Mouse (Mus musculus) gastrocnemius, adult 2 months (tissue): Measurements from ENCODE around the gene Celsr1. TPM values are rescaled to one million over a fixed set of nuclear protein-coding genes. Genes with fewer than 3 reads are reported as not detected.
A peak's percentile ranks its signal among the peaks of the same experiment; 100 is the strongest.

ENCODE experiments used
- DNase-seq: peaks from one replicate; pipeline ENCODE4 v3.0.0; 2022
- H3K27ac ChIP-seq: fragments of 200-600 bp; 2 replicates; pipeline ENCODE4 v1.8.1; 2022; ENCODE audit warnings: mild to moderate bottlenecking
- H3K4me3 ChIP-seq: fragments of 200-600 bp; 2 replicates; pipeline ENCODE4 v1.8.1; 2022; ENCODE audit warnings: mild to moderate bottlenecking, moderate library complexity
- CTCF ChIP-seq: fragments of 200-600 bp; IDR thresholded peaks from 2 replicates; pipeline ENCODE4 v1.8.1; 2022; ENCODE audit warnings: antibody characterized with exemption, mild to moderate bottlenecking, moderate library complexity
- intact Hi-C: fragments of 180-260 bp; cut with DNase I; formaldehyde crosslinking; loops from one replicate; pipeline ENCODE4 v1.15.1; 2025
- total RNA-seq, 2 experiments: library from RNA; stranded (reverse); gene quantifications; 2 replicates each; pipeline ENCODE4 v1.2.3; 2021

The Celsr1 gene
- total RNA-seq, 2 experiments from 2014 or later: 0.13 to 0.28 TPM

DNA sequence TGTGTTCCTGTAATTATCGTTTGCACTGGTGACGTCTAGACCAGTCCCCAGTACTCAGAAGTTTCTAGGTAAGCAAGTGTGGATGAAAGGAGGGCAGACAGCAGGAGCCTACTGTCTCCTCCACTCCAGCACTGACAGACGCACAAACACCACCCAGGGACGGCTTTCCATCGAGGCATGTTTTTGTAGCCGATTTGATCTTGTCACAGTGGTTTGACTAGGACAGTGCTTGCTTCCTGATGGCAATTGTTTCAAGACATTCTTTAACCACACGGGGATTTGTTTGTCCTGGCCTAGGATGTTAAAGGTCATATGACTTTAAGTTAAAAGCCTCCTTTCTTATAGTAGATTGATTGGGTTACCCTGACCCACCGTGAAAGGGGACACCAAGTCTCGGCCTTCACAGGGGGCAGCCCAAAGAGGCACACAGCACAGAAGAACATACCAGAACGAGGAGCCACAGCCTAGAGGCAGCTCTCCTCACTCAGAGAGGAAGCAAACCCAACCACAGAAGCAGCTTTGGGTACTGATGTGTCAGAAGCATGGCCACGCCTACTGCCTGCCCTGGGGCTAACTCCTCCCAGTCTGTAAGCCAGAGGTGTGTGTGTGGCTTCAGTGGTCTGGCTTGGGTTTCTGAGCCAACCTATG lies 51.7 kb downstream of the Celsr1 start:
- no peak overlapping the region for H3K27ac ChIP-seq
- intact Hi-C loops: loop anchor here (2.0 kb wide), 1 partner anchor 35 kb away; no protein-coding TSS in a partner anchor
- no peak overlapping the region for H3K4me3 ChIP-seq
- no peak for DNase-seq
- TF ChIP-seq CTCF: no peak

DNA sequence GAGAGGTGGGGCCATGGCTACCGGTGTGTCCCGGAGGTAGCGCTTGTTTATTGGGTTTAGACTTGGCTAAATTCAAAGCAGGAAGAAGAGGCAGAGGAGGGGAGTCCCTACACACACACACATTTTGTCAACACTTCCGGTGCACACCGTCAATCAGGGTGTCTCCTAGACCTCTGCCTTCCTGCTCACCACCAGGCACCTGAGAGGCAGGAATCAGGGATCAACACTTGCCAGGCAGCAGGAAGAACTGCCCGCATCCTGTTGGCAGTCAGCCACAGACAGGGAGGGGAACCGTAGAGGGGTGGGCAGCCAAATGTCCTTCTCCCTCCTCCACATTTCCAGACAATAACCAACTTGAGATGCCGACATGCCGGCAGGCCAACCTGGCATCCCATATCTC lies 56.5 kb downstream of the Celsr1 start:
- no peak for TF ChIP-seq CTCF
- intact Hi-C loops: no loop called here
- no peak overlapping the region for H3K27ac ChIP-seq
- H3K4me3 ChIP-seq: no peak overlapping the region
- DNase-seq: no peak

DNA sequence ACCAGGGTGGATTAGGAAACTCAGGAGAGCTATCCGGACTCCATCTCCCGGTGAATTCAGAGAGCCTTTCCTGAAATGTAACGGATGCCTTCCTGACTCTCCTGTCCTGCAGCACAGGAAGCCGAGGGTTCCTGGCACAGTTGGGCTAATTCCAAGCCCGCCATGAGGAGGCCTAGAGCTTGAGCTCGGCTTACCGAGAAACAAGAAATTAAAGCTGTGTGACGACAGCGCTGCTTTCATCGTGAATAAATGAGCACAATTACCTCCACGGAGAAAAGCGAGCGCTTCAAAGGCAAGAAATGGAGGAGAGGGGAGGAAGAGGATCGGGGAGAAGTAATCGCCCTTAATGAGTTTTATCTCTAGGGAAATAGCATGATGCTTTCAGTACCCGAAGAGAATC lies 57.8 kb downstream of the Celsr1 start:
- DNase-seq: no peak
- no peak for TF ChIP-seq CTCF
- intact Hi-C loops: no loop called here
- Histone ChIP-seq H3K27ac (no peak overlapping the region), H3K4me3 (no peak overlapping the region)

DNA sequence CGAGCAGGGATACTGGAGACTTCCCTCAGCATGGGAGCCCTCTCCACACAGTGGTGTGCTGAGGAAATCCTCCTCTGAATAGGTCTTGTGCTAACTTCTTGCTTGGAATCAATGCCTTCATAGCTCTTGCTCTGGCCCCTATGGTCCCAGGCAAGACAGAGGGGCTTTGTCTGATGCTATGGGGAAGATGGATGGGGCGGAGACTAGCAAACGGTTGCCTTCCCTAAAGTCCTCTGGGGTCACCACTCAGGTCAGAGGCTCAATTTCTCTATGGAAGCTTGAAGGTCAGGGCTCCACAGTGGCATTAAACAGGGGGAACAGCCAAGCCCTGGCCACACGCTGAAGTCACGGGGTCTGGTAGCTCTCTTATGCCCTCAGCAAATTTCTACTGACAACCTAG lies 62.0 kb downstream of the Celsr1 start:
- intact Hi-C loops: no loop called here
- Histone ChIP-seq H3K27ac (no peak overlapping the region), H3K4me3 (no peak overlapping the region)
- no peak for DNase-seq
- no peak for TF ChIP-seq CTCF

DNA sequence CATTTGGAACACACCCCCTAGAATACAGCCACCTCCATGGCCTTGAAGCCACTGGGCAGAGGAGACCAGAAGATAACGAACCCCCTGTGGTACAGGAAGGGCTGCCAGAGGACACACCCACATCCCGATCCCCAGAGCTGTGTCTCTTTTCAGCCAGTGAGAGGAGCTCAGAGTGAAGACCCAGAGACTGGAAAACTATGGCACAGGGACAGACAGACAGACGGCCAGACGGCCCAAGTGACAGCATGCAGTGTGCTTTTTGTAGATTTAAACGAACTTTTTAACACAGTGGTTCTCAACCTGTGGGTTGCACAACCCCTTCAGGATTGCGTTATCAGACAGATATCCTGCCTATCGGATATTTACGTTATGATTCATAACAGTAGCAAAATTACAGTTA lies 63.1 kb downstream of the Celsr1 start:
- Histone ChIP-seq H3K27ac (no peak overlapping the region), H3K4me3 (no peak overlapping the region)
- TF ChIP-seq CTCF: no peak
- intact Hi-C loops: no loop called here
- no peak for DNase-seq

DNA sequence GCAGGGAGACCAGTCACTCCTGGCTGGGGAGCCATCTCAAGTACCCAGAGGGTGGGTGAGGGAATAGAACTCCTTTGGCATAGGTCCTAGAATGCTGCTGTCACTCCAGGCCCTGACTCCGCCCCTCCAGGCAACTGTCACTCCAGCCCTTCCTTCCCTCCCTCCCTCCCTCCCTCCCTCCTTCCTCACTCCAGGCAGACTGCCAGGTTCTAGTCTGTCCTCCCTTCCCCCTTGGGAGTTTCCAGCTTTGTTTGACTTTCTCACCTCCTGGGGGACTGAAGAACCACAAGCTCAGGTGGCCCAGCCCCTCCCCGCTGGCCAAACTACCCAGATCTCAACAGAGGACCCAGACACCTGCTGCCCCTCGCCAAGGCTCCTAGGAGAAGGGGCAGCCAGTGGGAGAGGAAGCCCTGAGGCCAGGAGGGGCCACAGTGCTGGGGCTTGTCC lies 63.8 kb downstream of the Celsr1 start:
- intact Hi-C loops: no loop called here
- peak; percentile 43 for DNase-seq

DNA sequence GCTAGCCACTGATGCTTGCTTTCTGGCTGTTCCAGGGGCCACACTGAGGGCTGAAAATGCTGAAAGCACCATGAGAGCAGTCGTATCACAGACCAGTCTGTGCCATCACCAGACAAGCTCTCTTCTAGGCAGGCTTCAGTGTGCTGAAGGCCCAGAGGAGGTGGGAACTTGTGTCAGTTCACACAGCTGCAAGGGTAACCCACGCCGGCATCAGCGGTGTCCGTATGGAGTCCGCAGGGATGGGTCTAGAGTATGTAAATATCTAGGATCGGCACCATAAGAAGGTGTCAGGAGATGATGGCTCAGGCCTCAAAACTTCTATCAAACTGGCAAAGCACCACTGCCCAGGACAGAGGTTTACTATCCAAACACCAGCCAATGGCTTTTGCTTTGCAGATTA lies 64.3 kb downstream of the Celsr1 start:
- intact Hi-C loops: no loop called here
- H3K27ac ChIP-seq: no peak overlapping the region
- DNase-seq: no peak
- no peak overlapping the region for H3K4me3 ChIP-seq
- no peak for TF ChIP-seq CTCF

More for the DNA sequence above, 63.8 kb downstream of the Celsr1 start:
- H3K4me3 ChIP-seq: no peak overlapping the region
- TF ChIP-seq CTCF: no peak
- no peak overlapping the region for H3K27ac ChIP-seq

DNA sequence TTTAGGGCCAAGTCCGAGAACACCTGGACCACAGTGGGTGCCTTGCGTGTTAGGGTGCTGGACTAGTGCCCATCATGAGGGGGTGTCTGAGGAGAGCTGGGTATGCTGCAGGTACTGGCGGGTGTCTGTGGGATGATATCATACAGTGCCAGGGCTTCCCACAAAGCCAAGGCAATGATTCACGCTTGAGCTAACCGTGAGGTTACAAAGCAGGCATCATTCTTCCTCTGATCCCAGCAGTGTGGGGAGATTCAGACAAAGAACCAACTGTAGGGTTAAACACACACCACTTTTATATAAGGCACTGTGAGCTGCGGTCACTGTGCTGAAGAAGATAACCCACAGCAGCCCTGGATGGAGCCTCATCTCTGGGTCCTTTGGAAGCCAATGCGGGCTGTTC lies 67.5 kb downstream of the Celsr1 start:
- Histone ChIP-seq H3K27ac (no peak overlapping the region), H3K4me3 (no peak overlapping the region)
- no peak for TF ChIP-seq CTCF
- intact Hi-C loops: no loop called here
- DNase-seq: no peak

DNA sequence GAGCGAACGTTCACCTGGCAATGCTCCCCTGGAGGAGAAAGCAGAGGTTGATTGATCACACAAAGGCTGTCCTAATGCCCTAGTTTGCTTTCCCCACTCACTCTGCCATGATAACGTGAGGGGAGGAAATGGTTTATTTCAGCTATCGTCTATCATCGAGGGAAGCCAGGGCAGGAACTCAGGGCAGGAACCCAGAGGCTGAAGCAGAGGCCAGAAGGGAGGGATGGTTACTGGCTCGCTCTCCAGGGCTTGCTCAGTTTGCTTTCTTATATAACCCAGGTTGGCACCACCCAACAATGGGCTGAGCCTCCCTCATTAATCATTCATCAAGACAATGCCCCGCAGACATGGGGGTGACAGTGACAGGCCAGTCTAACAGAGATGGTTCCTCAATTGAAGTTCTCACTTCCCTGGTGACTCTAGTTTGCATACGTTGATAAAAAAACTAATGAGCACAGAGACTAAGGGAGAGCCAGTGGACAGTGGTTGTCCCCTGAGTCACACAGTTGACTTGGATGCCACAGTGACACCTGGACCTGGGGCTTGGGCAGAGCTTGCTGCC lies 70.2 kb downstream of the Celsr1 start:
- Histone ChIP-seq H3K27ac (no peak overlapping the region), H3K4me3 (no peak overlapping the region)
- TF ChIP-seq CTCF: no peak
- DNase-seq: no peak
- intact Hi-C loops: no loop called here

DNA sequence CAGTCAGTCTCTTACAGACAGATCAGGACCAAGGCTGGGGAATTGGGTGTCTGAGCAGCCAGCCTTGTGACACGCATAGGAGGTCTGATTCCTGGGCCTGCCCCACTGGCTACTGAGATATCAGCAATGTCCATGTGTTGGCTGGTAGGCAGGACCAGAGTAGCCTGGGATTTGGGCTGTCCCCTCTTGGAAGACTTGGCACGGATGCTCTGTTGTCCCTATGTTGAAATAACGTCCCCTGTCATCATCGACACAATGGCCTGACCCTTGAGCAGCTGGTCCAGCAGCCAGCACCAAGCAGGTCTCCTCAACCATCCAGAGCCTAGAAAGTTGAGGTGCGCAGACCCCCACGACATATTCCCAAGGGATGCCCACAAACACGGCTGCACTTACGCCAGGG lies 70.9 kb downstream of the Celsr1 start:
- no peak for DNase-seq
- TF ChIP-seq CTCF: no peak
- intact Hi-C loops: no loop called here
- H3K4me3 ChIP-seq: no peak overlapping the region
- H3K27ac ChIP-seq: no peak overlapping the region

DNA sequence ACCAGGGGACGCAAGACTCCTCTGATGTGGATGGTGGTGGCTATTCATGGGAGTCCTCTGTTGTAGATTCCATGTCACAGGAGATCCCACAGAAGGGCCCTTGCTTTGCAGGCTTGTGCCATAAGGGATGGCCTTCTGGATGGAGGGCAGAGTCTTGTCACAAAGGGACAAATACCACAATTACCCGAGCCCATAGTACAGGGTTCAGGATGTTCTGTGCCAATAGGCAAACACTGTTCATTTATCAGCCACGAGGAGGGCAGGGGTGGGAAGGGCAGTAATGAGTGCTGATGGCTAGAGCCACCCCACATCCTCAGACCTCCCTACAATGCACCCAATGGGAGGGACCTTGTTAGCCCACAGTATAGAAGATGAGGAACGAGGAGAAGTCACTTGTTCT lies 71.9 kb downstream of the Celsr1 start:
- H3K27ac ChIP-seq: no peak overlapping the region
- no peak for TF ChIP-seq CTCF
- DNase-seq: no peak
- intact Hi-C loops: no loop called here
- no peak overlapping the region for H3K4me3 ChIP-seq

DNA sequence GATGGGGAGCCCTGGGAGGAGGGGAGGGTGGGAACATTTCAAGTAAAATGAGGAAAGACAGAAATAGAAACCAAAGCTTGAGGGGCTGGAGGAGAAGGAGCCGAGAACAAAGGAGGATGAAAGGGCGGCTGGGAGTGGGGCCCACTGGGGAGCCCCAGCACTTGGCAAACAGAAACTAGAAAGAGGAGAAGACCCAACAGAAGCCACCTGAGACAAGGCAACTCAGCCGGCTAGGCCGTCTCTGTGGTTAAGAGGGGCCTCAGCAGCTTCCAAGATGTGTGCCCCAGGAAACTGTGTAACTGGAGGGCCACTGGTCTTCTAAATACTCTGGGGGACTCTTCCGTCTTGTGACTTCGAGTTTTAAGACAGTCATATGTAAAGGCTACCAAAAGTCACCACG lies 72.4 kb downstream of the Celsr1 start:
- intact Hi-C loops: no loop called here
- Histone ChIP-seq H3K4me3 (no peak overlapping the region), H3K27ac (no peak overlapping the region)
- TF ChIP-seq CTCF: no peak
- no peak for DNase-seq

DNA sequence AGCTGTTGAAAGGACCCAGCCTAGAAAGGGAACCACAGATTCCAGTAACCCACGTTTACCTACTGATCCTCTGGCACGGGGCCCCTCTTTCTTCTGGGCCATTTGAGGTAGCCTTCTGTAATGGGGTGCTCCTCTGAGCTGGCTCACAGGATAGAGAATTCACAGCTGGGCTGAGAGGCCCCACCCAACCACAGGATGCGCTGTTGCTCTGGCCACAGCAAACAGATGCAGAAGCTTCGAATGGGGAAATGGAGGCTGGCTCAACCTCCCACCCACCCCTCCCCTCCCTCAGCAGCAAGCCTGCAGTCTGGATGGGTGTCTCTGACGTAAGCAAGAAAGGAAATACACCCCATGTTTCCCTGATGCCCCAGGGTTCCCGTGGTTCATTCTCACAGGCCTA lies 77.4 kb downstream of the Celsr1 start:
- H3K27ac ChIP-seq: no peak overlapping the region
- no peak for DNase-seq
- intact Hi-C loops: no loop called here
- H3K4me3 ChIP-seq: no peak overlapping the region
- TF ChIP-seq CTCF: no peak

DNA sequence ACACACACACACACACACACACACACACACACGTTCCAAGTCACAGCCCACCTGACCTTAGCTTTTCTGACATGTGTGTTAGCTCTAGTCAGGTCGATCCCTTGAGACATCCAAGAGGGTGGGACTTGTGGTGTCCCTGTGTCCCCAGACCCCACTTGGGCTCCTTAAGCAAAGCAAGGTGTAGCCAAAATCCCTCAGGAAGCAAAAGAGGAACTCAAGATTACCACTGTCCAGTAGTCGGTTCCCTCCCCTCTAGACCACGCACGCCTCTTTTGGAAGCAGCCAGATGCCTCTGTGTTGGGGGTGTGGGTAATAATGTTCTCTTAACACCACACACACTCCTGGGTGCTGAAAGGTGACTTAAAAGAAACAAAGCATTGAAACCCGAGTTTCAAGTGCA lies 80.1 kb downstream of the Celsr1 start:
- Histone ChIP-seq H3K4me3 (no peak overlapping the region), H3K27ac (no peak overlapping the region)
- no peak for DNase-seq
- no peak for TF ChIP-seq CTCF
- intact Hi-C loops: no loop called here
